Mouse (Mus musculus) lung, adult 10 weeks (tissue): ENCODE data around the gene Adcy10. TPM values are rescaled to one million over a fixed set of nuclear protein-coding genes. Genes with fewer than 3 reads are reported as not detected.

Experiments used
- polyA plus RNA-seq: library from polyadenylated mRNA; stranded (reverse); fragments of 350-450 nt; fragmentation: Illumina TruSeq; extraction: RNeasy Lipid Tissue Mini Kit (QIAGEN cat#74804); gene quantifications from one replicate; pipeline ENCODE4 v1.2.3, GENCODE M21; 2014; ENCODE audit warnings: low read depth, low replicate concordance; ENCODE audit not compliant: insufficient read depth

The Adcy10 gene
- polyA plus RNA-seq: not detected

GRCm38 (mm10) chr1:165484688-165485233, at the start of gene Adcy10:
TSS of gene Adcy10 (plus strand) at chr1:165485183.

GRCm38 (mm10) chr1:165460360-165460800, 24.6 kb upstream of the Adcy10 start, which contains the start of the genes Dcaf6 and Mpc2:
TSS of gene Dcaf6 (minus strand) at chr1:165460475.
TSS of gene Mpc2 (plus strand) at chr1:165460637.

Other genes with a start within 250 kb of the Adcy10 start
- 36.6 TPM for gene Tiprl, start 248.2 kb upstream of the Adcy10 start, polyA plus RNA-seq
- 0.58 TPM for gene Gpr161, start 189.4 kb upstream of the Adcy10 start, polyA plus RNA-seq
- 16.0 TPM for gene Dcaf6, start 24.7 kb upstream of the Adcy10 start, polyA plus RNA-seq
- 136 TPM for gene Mpc2, start 24.5 kb upstream of the Adcy10 start, polyA plus RNA-seq
- gene Mpzl1, start 149.4 kb downstream of the Adcy10 start, polyA plus RNA-seq: 24.1 TPM
- 42.6 TPM for gene Rcsd1, start 224.6 kb downstream of the Adcy10 start, polyA plus RNA-seq